Mouse (Mus musculus): ENCODE results near the gene Pou3f1.

The Pou3f1 gene

GRCm38 (mm10) chr4:124658412-124658851 lies 1.8 kb downstream of the Pou3f1 start:
- peak; percentile 21 to 25 for DNase-seq

GRCm38 (mm10) chr4:124659251-124660217 lies 2.9 kb downstream of the Pou3f1 start:
- DNase-seq: no peak

- DNase-seq: no peak
These were observed 4.0 kb downstream of the Pou3f1 start for GRCm38 (mm10) chr4:124660603-124661002.

- DNase-seq: no peak
These were observed 6.4 kb downstream of the Pou3f1 start for GRCm38 (mm10) chr4:124663034-124663433.

- DNase-seq: no peak
These were observed 7.6 kb downstream of the Pou3f1 start for GRCm38 (mm10) chr4:124664185-124664584.

- no peak for DNase-seq
These were observed 8.0 kb downstream of the Pou3f1 start for GRCm38 (mm10) chr4:124664604-124665003.

- DNase-seq: no peak
These were observed 10.9 kb downstream of the Pou3f1 start for GRCm38 (mm10) chr4:124667476-124668033.

- DNase-seq: no peak
These were observed 11.5 kb downstream of the Pou3f1 start for GRCm38 (mm10) chr4:124668078-124668477.

- no peak for DNase-seq
These were observed 13.6 kb downstream of the Pou3f1 start for GRCm38 (mm10) chr4:124670232-124670631.

- DNase-seq: no peak
These were observed 15.0 kb downstream of the Pou3f1 start for GRCm38 (mm10) chr4:124671583-124671982.

- no peak for DNase-seq
These were observed 16.0 kb downstream of the Pou3f1 start for GRCm38 (mm10) chr4:124672347-124673320.

GRCm38 (mm10) chr4:124674334-124675032 lies 17.9 kb downstream of the Pou3f1 start:
- no peak for DNase-seq

- DNase-seq: peak; percentile 58 to 63
These were observed 18.4 kb downstream of the Pou3f1 start for GRCm38 (mm10) chr4:124675037-124675436.

- no peak for DNase-seq
These were observed 19.4 kb downstream of the Pou3f1 start for GRCm38 (mm10) chr4:124675958-124676357.

GRCm38 (mm10) chr4:124682270-124682669 lies 25.7 kb downstream of the Pou3f1 start:
- peak in 1 of 2 experiments; percentile 26 for DNase-seq

GRCm38 (mm10) chr4:124683474-124683873 lies 26.9 kb downstream of the Pou3f1 start:
- no peak for DNase-seq

- DNase-seq: no peak
These were observed 28.4 kb downstream of the Pou3f1 start for GRCm38 (mm10) chr4:124685004-124685403.

- DNase-seq: no peak
These were observed 28.8 kb downstream of the Pou3f1 start for GRCm38 (mm10) chr4:124685453-124685852.

- no peak for DNase-seq
These were observed 29.3 kb downstream of the Pou3f1 start for GRCm38 (mm10) chr4:124685897-124686402.

- no peak for DNase-seq
These were observed 34.8 kb downstream of the Pou3f1 start for GRCm38 (mm10) chr4:124691455-124691854.

- DNase-seq: no peak
These were observed 35.8 kb downstream of the Pou3f1 start for GRCm38 (mm10) chr4:124692416-124692861.
